Mouse (Mus musculus) stomach, embryonic 16.5 days (tissue): ENCODE data around the gene Prr5. TPM values are rescaled to one million over a fixed set of nuclear protein-coding genes. Genes with fewer than 3 reads are reported as not detected.
A peak's percentile ranks its signal among the peaks of the same experiment; 100 is the strongest.

ENCODE experiments used
- ATAC-seq: fragments of 200-750 bp; cut with Nextera tagmentation; 2 replicates; pipeline ENCODE4 v1.8.0; 2017; ENCODE audit warnings: moderate number of reproducible peaks, moderate TSS enrichment; ENCODE audit not compliant: insufficient read depth, low FRiP score
- H3K27ac ChIP-seq: fragments of 300-500 bp; sonication (generic); 2 replicates; pipeline ENCODE4 v1.5.1; 2014; ENCODE audit warnings: low read length
- H3K27me3 ChIP-seq: fragments of 300-500 bp; sonication (generic); 2 replicates; pipeline ENCODE4 v1.6.1; 2014; ENCODE audit warnings: low read length, control low read depth, mixed read lengths; ENCODE audit not compliant: control insufficient read depth, insufficient read depth
- H3K36me3 ChIP-seq: fragments of 300-500 bp; sonication (generic); 2 replicates; pipeline ENCODE4 v1.6.1; 2014; ENCODE audit warnings: low read length; ENCODE audit not compliant: control insufficient read depth, insufficient read depth
- H3K4me1 ChIP-seq: fragments of 300-500 bp; sonication (generic); 2 replicates; pipeline ENCODE4 v1.6.1; 2014; ENCODE audit warnings: low read length, control low read depth, mixed read lengths; ENCODE audit not compliant: control insufficient read depth, insufficient read depth
- H3K4me2 ChIP-seq: fragments of 300-500 bp; sonication (generic); 2 replicates; pipeline ENCODE4 v1.6.1; 2014; ENCODE audit warnings: low read depth, low read length, mixed read lengths
- H3K4me3 ChIP-seq: fragments of 300-500 bp; sonication (generic); replicated peaks from 2 replicates; pipeline ENCODE4 v1.5.1; 2014; ENCODE audit warnings: mild to moderate bottlenecking, low read length
- H3K9ac ChIP-seq: fragments of 300-500 bp; sonication (generic); 2 replicates; pipeline ENCODE4 v1.6.1; 2014; ENCODE audit warnings: low read length
- H3K9me3 ChIP-seq: fragments of 300-500 bp; sonication (generic); replicated peaks from 2 replicates; pipeline ENCODE4 v1.6.1; 2016; ENCODE audit warnings: low read length, control low read depth; ENCODE audit not compliant: control insufficient read depth
- WGBS: fragments of 180-500 bp; shearing (Covaris S2); extraction: QIAGEN DNeasy Blood & Tissue Kit; methylation state at CpG from one replicate; pipeline ENCODE4 v1.1.7; 2014; 5-methylcytosine and 5-hydroxymethylcytosine counted together
- polyA plus RNA-seq: library from polyadenylated mRNA; unstranded; fragments of >200 nt; fragmentation: Nextera tagmentation; extraction: Ambion mirVana; gene quantifications from 2 replicates; pipeline ENCODE4 v1.2.1, GENCODE M21; 2015

Prr5 gene
- polyA plus RNA-seq, 1 experiment from 2014 or later: 29.8 TPM

DNA sequence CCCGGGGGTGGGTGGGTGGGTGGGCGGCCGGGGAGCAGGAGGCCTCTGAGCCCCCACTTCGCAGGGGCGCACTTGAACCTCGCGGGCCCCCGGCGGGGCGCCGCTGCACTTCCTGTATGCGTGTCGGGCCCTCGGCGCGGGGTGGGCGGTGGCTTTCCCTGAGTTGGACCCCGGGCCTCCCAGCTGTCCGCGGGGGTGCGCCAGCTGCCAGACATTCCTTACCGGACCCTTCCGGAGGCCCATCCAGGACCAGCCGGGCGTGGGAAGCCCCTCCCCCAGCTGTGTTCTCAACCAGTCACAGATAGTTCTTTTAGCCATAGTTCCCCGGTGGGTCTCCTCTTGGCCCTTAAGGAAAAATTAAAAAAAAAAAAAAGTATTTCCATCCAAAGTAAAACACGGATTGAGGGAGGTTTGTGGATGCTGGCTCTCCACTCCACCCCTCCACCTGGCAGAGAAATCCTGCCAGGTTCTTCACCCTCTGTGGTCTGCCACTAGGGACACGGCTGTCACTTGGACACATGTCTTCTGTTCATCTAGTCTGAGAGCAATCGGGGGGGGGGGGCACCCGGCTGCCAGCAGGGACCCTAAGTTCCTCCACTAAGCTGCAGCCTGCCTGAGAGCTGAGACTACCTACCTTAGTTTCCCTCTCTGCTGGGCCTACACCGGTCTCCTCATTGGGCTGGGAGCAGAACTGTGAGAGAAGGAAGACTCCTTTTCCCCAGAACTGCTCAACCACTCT is 12.2 kb downstream of the Prr5 start:
- H3K27me3 ChIP-seq: no peaks in the 10 kb centered on the region
- H3K9me3 ChIP-seq: no peaks in the 10 kb centered on the region
- H3K4me2 ChIP-seq: peak overlapping the region; percentile 78
- peaks cover 27% of the 10 kb centered on the region for H3K4me1 ChIP-seq
- no peaks in the 10 kb centered on the region; the same call in 1 of the 2 replicates for H3K36me3 ChIP-seq
- peak overlapping the region; percentile 88 for H3K27ac ChIP-seq
- WGBS: under 1% methylated on average over 29 of the region's 31 CpGs
- H3K4me3 ChIP-seq: peak overlapping the region; percentile 84
- H3K9ac ChIP-seq: peak overlapping the region; percentile 91
- ATAC-seq: peak; percentile 74

DNA sequence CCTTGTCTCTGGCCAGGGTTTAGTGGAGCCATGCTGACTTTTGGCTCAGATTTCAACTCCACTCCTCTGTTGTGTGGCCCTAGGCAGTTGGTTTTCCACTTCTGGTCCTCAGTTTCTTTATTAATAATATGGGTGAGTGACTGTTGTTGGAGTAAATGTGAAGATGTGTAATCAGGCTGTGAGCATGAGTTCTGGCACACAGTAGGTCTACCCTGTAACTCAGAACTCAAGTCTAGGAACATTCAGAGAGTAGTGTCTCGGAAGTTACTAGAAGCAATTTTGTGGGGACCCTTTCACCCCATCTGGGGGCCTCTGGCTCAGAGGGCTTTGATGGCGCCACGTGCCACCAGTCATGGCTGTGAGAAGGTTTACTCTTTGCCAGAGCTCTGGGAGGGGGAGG is 12.8 kb downstream of the Prr5 start:
- H3K4me3 ChIP-seq: peak overlapping the region; percentile 84
- H3K9me3 ChIP-seq: no peaks in the 10 kb centered on the region
- H3K27me3 ChIP-seq: no peaks in the 10 kb centered on the region
- peak overlapping the region; percentile 91 for H3K9ac ChIP-seq
- WGBS: 70% methylated on average over 3 of the region's 3 CpGs
- no peaks in the 10 kb centered on the region; the same call in 1 of the 2 replicates for H3K36me3 ChIP-seq
- peaks cover 28% of the 10 kb centered on the region for H3K4me1 ChIP-seq
- ATAC-seq: no peak
- H3K27ac ChIP-seq: peak overlapping the region; percentile 88
- H3K4me2 ChIP-seq: peak overlapping the region; percentile 78

- Histone ChIP-seq H3K4me2 (peak overlapping the region; percentile 78), H3K27ac (no peak overlapping the region; the same call in 1 of the 2 replicates), H3K4me1 (peaks cover 32% of the 10 kb centered on the region), H3K4me3 (0 out of 2 replicates have a peak overlapping the region, but pooled peaks have one; percentile 84), H3K9ac (no peak overlapping the region; the same call in 1 of the 2 replicates), H3K36me3 (no peaks in the 10 kb centered on the region; the same call in 1 of the 2 replicates), H3K27me3 (no peaks in the 10 kb centered on the region), H3K9me3 (no peaks in the 10 kb centered on the region)
- no peak for ATAC-seq
- WGBS: 82% methylated on average over 5 of the region's 5 CpGs
Measured at GRCm38 (mm10) chr15:84682821-84683220, 13.4 kb downstream of the Prr5 start.

DNA sequence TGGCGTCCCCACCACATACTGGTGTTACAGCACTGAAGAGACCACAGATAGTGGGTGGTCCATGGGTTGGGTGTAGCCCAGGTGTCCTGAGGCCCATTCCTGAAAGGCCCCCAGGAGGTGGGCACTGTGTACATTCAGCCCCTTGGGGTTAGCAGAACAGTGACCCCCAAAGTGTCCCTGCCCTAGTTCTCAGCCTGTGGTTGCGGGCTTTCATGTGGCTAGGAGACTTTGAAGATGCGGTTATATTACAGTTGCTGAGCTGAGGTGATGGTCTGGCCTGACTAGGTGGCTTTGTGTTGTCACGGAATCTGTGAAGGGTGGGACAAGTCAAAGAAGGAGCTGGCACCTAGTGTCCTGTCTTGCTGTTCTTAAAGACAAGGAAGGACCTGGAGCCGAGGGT is 15.1 kb downstream of the Prr5 start:
- Histone ChIP-seq H3K4me1 (peaks cover 32% of the 10 kb centered on the region), H3K9me3 (no peaks in the 10 kb centered on the region), H3K9ac (no peak overlapping the region), H3K36me3 (no peaks in the 10 kb centered on the region; the same call in 1 of the 2 replicates), H3K4me2 (no peak overlapping the region), H3K27me3 (no peaks in the 10 kb centered on the region), H3K27ac (no peak overlapping the region), H3K4me3 (no peak overlapping the region)
- ATAC-seq: no peak
- 78% methylated on average over 5 of the region's 5 CpGs for WGBS

GRCm38 (mm10) chr15:84685417-84685816 is 16.0 kb downstream of the Prr5 start:
- Histone ChIP-seq H3K36me3 (peaks cover under 1% of the 10 kb centered on the region; the same call in 1 of the 2 replicates), H3K9me3 (no peaks in the 10 kb centered on the region), H3K27me3 (no peaks in the 10 kb centered on the region), H3K9ac (no peak overlapping the region), H3K27ac (no peak overlapping the region), H3K4me2 (no peak overlapping the region), H3K4me3 (no peak overlapping the region), H3K4me1 (peaks cover 29% of the 10 kb centered on the region)
- no peak for ATAC-seq
- 62% methylated on average over 3 of the region's 3 CpGs for WGBS

DNA sequence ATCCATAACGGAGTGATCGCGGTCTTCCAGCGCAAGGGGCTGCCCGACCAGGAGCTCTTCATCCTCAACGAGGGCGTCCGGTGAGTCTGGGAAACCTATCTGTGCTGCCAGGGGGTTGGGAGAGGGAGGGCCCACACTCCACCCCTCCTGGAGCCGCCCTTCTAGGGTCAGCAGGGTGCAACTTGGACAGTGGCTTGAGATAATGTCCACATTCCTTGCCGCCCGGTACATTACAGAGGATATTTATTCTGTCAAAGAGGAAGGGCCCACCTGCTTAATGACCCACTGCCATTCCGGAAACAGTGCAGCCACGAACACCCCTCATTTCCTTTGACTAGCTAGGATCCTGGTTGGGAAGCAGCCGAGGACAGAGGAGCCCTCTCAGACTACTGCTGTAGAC is 18.5 kb downstream of the Prr5 start:
- no peak for ATAC-seq
- no peak overlapping the region for H3K9ac ChIP-seq
- H3K27ac ChIP-seq: peak overlapping the region; percentile 20; the same call in 1 of the 2 replicates
- H3K4me1 ChIP-seq: peaks cover 15% of the 10 kb centered on the region
- no peaks in the 10 kb centered on the region for H3K9me3 ChIP-seq
- H3K4me2 ChIP-seq: no peak overlapping the region
- WGBS: 55% methylated on average over 14 of the region's 14 CpGs
- peaks cover 4% of the 10 kb centered on the region; the same call in 1 of the 2 replicates for H3K36me3 ChIP-seq
- H3K27me3 ChIP-seq: no peaks in the 10 kb centered on the region
- H3K4me3 ChIP-seq: no peak overlapping the region

DNA sequence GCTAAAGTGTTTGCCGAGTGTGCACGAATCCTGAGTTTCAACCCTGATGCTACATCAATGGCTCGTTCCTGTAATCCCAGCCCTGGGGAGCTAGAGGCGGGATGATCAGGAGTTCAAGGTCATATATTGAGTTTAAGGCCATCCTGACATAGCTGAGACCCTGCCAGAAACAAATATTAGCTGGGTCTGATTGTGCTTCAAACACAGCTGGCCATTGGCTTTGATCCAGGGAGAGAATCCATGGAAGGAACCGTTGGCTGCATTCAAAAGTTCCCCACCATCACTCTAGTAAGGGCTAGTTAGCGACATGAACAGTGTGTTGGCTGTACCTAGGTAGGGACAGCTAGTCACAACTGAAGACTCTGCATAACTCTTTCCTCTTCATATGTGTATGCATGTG is 19.9 kb downstream of the Prr5 start:
- H3K27ac ChIP-seq: no peak overlapping the region
- peaks cover 12% of the 10 kb centered on the region for H3K4me1 ChIP-seq
- no peak overlapping the region for H3K9ac ChIP-seq
- no peaks in the 10 kb centered on the region for H3K9me3 ChIP-seq
- no peaks in the 10 kb centered on the region for H3K27me3 ChIP-seq
- WGBS: 54% methylated on average over 6 of the region's 6 CpGs
- peaks cover 9% of the 10 kb centered on the region; the same call in 1 of the 2 replicates for H3K36me3 ChIP-seq
- no peak overlapping the region for H3K4me2 ChIP-seq
- no peak overlapping the region for H3K4me3 ChIP-seq
- no peak for ATAC-seq

- WGBS: 89% methylated on average over 6 of the region's 6 CpGs
- H3K4me1 ChIP-seq: peaks cover 5% of the 10 kb centered on the region
- no peak for ATAC-seq
- no peak overlapping the region for H3K4me2 ChIP-seq
- peaks cover 9% of the 10 kb centered on the region; the same call in 1 of the 2 replicates for H3K36me3 ChIP-seq
- no peaks in the 10 kb centered on the region for H3K27me3 ChIP-seq
- no peak overlapping the region for H3K9ac ChIP-seq
- no peak overlapping the region for H3K4me3 ChIP-seq
- no peak overlapping the region for H3K27ac ChIP-seq
- H3K9me3 ChIP-seq: no peaks in the 10 kb centered on the region
Measured at GRCm38 (mm10) chr15:84691513-84691912, 22.1 kb downstream of the Prr5 start.

DNA sequence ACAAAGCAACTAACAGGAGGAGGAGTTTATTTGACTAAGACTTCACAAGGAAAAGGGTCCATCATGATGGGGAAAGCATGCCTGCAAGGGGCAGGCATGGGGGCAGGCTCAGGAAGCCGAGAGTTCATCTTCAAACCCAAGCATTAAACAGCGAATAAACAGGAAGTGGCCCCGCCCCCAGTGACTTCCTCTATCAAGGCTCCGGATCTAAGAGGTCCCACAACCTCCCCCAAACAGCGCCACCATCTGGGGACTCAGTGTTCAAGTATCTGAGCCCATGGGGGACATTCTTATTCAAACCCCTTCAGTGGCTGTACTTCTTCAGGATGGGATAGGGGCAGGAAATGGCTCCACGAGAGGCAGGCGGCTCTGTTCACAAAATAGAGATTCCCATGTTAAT is 23.2 kb downstream of the Prr5 start:
- no peak overlapping the region for H3K4me3 ChIP-seq
- no peaks in the 10 kb centered on the region; the same call in 1 of the 2 replicates for H3K4me1 ChIP-seq
- 84% methylated on average over 7 of the region's 7 CpGs for WGBS
- H3K36me3 ChIP-seq: peaks cover 9% of the 10 kb centered on the region; the same call in 1 of the 2 replicates
- no peak overlapping the region for H3K27ac ChIP-seq
- no peak overlapping the region for H3K4me2 ChIP-seq
- ATAC-seq: no peak
- no peaks in the 10 kb centered on the region for H3K27me3 ChIP-seq
- H3K9ac ChIP-seq: no peak overlapping the region
- H3K9me3 ChIP-seq: no peaks in the 10 kb centered on the region
